Mouse (Mus musculus): Measurements from ENCODE around the gene Gab2.

- TF ChIP-seq CTCF (IDR thresholded peaks at IDR 0.05; ENCODE audit: insufficient read depth, low read length) (no peak), POLR2A (IDR thresholded peaks at IDR 0.05; ENCODE audit: borderline replicate concordance, extremely low read depth, low read depth, low read length) (no peak)
Measured at GRCm38 (mm10) chr7:97312196-97312595, 230.8 kb downstream of the Gab2 start.
